Mouse (Mus musculus): ENCODE data around the gene Dlgap1.

DNA sequence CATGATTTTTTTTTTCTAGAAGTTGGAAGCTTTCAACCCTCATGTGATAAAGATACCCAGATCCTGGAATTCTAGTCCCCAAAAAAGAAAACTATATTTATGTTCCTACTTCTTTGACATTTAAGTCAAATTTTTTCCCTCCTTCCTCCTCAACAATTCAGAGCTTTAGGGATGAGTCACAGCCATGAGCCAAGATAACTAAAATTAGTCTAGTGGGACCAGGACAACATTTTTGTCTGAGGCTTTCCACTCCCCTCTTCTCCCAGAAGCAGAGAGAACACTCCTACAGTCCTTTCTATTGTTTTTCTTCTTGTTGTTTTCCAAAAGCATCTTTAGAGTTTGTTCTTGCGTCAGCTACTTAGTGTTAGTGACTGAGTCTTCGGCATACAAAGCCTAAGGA lies 627.5 kb downstream of the Dlgap1 start:
- TF ChIP-seq CTCF (IDR thresholded peaks at IDR 0.05; ENCODE audit: borderline replicate concordance, insufficient read depth, low read length): no peak
- TF ChIP-seq POLR2A (IDR thresholded peaks at IDR 0.05; ENCODE audit: low read depth, low read length): no peak

Data from embryonic fibroblast, embryonic 13.5 days (primary cell).